Mouse (Mus musculus) intestine, embryonic 14.5 days (tissue): Measurements from ENCODE around the gene Hmg20b. TPM values are rescaled to one million over a fixed set of nuclear protein-coding genes. Genes with fewer than 3 reads are reported as not detected.

Source experiments
- ATAC-seq: fragments of 200-750 bp; cut with Nextera tagmentation; replicated peaks from 2 replicates; pipeline ENCODE4 v1.8.0; 2017; ENCODE audit warnings: low read depth, moderate number of reproducible peaks, moderate TSS enrichment, moderate library complexity; ENCODE audit not compliant: low FRiP score, low TSS enrichment
- DNase-seq: peaks from one replicate; pipeline ENCODE4 v3.0.0-alpha.2; 2018; ENCODE audit warnings: low spot score
- H3K27ac ChIP-seq: fragments of 300-500 bp; sonication (generic); 2 replicates; pipeline ENCODE4 v1.5.1; 2014; ENCODE audit warnings: low read depth, mild to moderate bottlenecking, control low read depth
- H3K27me3 ChIP-seq: fragments of 300-500 bp; sonication (generic); replicated peaks from 2 replicates; pipeline ENCODE4 v1.6.1; 2014; ENCODE audit warnings: low read length, control low read depth; ENCODE audit not compliant: control insufficient read depth, insufficient read depth
- H3K36me3 ChIP-seq: fragments of 300-500 bp; sonication (generic); 2 replicates; pipeline ENCODE4 v1.6.1; 2014; ENCODE audit warnings: low read length, control low read depth; ENCODE audit not compliant: control insufficient read depth, insufficient read depth
- H3K4me1 ChIP-seq: fragments of 300-500 bp; sonication (generic); replicated peaks from 2 replicates; pipeline ENCODE4 v1.6.1; 2014; ENCODE audit warnings: low read length, control low read depth, mixed read lengths; ENCODE audit not compliant: control insufficient read depth, insufficient read depth
- H3K4me2 ChIP-seq: fragments of 300-500 bp; sonication (generic); 2 replicates; pipeline ENCODE4 v1.6.1; 2014; ENCODE audit warnings: low read length
- H3K4me3 ChIP-seq: fragments of 300-500 bp; sonication (generic); 2 replicates; pipeline ENCODE4 v1.5.1; 2014; ENCODE audit warnings: low read depth, low read length, control low read depth, mixed read lengths
- H3K9ac ChIP-seq: fragments of 300-500 bp; sonication (generic); 2 replicates; pipeline ENCODE4 v1.6.1; 2014; ENCODE audit warnings: mild to moderate bottlenecking, low read length
- H3K9me3 ChIP-seq: fragments of 300-500 bp; sonication (generic); 2 replicates; pipeline ENCODE4 v1.6.1; 2016; ENCODE audit warnings: low read length, control low read depth; ENCODE audit not compliant: control insufficient read depth
- WGBS: fragments of 180-500 bp; shearing (Covaris S2); extraction: QIAGEN DNeasy Blood & Tissue Kit; methylation state at CpG from one replicate; pipeline ENCODE4 v1.1.7; 2014; 5-methylcytosine and 5-hydroxymethylcytosine counted together
- polyA plus RNA-seq: library from polyadenylated mRNA; unstranded; fragments of >200 nt; fragmentation: Nextera tagmentation; extraction: Ambion mirVana; gene quantifications from 2 replicates; pipeline ENCODE4 v1.2.1, GENCODE M21; 2014

The Hmg20b gene
- polyA plus RNA-seq, 1 experiment from 2014 or later, result 86.8 TPM

DNA sequence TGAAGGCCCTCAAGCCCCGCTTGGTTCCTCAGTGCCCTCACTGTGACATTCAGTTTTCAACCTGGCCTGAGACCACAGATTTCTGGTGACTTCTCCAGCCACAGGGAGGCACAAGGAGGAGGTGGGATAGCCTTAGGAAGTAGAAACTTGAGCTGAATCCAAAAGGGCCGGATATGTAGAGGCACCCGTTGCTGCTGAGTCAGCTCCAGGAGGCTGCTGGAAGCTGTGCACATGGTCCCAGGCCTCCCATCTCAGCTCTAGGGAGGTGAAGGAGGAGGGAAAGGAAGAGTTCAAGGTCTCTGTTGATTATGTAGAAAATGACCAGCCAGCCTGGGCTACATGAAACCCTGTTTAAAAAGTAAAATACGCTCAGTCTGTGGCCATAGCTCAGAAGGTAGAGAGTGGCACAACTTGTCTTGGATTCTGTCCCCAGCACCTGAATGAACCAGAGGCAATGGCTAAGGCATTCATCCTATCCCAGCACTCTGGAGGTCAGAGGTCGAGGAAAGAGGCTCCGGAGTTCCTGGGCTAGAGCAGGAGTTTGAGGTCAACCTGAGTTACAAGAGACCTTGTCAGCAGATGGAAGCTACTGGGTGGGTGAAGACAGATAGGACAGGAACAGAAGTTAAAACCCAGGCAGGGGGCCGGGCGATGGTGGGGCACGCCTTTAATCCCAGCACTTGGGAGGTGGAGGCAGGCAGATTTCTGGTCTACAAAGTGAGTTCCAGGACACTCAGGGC, 4.6 kb upstream of the Hmg20b start:
- Histone ChIP-seq H3K4me1 (peaks cover 22% of the 10 kb centered on the region), H3K4me3 (no peak overlapping the region), H3K4me2 (no peak overlapping the region), H3K36me3 (no peaks in the 10 kb centered on the region), H3K27ac (no peak overlapping the region), H3K9me3 (no peaks in the 10 kb centered on the region), H3K27me3 (no peaks in the 10 kb centered on the region), H3K9ac (no peak overlapping the region)
- WGBS, result 69% methylated on average over 9 of the region's 9 CpGs
- ATAC-seq (no peak), DNase-seq (no peak)

DNA sequence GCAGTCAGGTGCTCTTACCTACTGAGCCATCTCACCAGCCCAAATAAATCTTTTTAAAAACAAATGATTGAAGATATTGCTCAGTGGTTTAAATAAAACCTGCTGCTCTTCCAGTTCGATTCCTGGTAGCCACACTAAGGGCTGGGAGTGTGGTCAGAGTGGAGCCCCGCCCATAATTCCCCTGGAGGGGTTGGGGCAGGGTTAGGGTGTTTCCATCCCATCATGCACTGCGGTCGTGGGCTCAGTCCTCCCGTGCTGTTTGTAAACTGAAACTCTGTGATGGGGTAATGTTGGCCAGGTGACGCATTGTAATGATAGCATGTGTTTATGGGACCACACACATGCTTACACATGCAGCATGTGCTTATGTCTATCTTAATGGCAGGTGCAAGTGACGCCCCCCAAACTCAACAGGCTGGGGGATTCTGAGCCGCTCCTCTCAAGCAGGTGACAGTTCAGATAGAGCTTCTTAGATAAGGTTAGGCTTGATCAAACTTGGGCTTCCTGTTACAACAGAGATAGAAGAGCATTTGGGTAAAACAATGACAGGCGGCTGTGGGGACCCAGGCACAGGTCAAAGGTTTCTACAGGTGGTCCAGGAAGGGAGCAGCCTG, 1.5 kb upstream of the Hmg20b start:
- Histone ChIP-seq H3K4me2 (no peak overlapping the region), H3K4me1 (peaks cover 24% of the 10 kb centered on the region), H3K36me3 (peaks cover 6% of the 10 kb centered on the region), H3K27me3 (no peaks in the 10 kb centered on the region), H3K9ac (no peak overlapping the region), H3K27ac (no peak overlapping the region), H3K4me3 (no peak overlapping the region), H3K9me3 (no peaks in the 10 kb centered on the region)
- no peak for ATAC-seq
- WGBS, result 14% methylated on average over 9 of the region's 9 CpGs
- no peak for DNase-seq

DNA sequence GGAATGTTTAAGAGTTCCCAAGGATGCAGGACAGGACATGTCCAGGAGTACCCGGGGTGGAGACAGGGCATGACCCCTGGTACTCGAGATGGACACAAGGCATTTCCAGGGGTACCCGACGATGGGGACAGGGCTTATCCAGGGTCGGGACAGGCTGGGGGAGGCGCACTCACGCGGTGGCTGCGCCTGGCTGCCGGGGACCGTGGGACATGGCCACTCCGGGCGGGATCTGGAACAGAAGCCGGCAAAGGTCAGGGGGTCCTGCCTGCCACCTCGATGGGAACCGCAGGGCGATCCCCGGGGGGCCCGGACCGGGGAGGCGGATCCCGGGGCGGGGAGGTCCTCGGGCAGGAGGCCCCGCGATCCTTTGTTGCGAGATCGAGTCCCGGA, 324 bp downstream of the Hmg20b start:
- H3K9ac ChIP-seq, result peak overlapping the region; percentile 78
- ATAC-seq (peak; percentile 20), DNase-seq (no peak)
- peak overlapping the region; percentile 88 for H3K4me2 ChIP-seq
- peaks cover 26% of the 10 kb centered on the region for H3K4me1 ChIP-seq
- H3K4me3 ChIP-seq, result peak overlapping the region; percentile 66
- H3K36me3 ChIP-seq, result peaks cover 6% of the 10 kb centered on the region
- H3K27me3 ChIP-seq, result 0 out of 2 replicates have a peak, but pooled peaks cover 2% of the 10 kb centered on the region
- WGBS, result under 1% methylated on average over 29 of the region's 29 CpGs
- peak overlapping the region; percentile 62 for H3K27ac ChIP-seq
- no peaks in the 10 kb centered on the region for H3K9me3 ChIP-seq

DNA sequence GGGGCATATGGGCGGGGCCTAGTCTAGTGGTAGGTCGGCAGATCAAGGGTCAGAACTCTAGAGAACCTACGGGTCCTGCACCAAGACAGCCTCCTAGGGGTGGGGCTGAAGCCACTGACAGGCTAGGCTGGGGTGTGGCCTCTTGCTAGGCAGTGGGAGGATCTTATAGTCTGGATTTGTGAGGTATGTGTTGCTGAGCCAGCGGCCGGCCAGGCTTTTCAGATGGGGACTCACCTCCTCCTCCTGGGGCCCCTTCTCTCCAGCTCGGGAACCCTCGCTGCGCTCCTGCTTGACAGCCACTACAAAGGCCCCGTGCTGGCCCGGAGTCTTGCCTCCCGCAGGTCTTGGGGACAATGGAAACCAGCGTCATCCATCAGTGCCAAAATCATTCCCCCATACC, 1.1 kb downstream of the Hmg20b start:
- H3K27ac ChIP-seq, result 0 out of 2 replicates have a peak overlapping the region, but pooled peaks have one; percentile 62

DNA sequence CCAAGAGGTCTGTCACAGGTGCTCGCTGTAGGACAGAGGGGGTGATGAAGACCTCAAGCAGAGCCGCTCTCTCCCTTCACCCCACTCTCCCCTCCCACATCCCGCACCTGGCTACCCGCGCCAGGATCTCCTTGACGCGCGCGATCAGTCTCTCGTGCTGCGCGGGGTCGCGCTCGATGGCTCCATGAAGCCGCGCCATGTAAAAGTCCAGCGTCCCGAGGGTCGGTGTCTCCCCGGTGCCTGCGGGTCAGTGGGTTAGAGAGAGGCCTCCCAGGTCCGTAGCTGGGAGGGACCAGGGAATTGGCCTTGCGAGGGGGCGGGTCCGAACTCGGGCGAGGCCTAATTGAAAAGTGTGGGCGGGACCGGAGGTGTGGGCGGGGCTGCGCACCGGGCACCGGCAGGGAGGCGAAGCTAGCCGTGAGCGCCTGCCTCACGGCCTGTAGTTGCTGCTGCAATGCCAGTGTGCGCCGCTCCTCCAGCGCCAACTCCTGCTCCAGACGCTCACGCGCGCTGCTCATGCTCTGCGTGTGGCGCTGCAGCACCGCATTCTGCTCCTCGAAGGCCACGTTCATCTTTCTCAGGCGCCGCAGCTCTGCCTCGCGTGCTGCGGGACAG, 3.7 kb downstream of the Hmg20b start:
- Histone ChIP-seq H3K9me3 (no peaks in the 10 kb centered on the region), H3K9ac (no peak overlapping the region), H3K27ac (no peak overlapping the region), H3K27me3 (peaks cover 33% of the 10 kb centered on the region), H3K4me2 (peak overlapping the region; percentile 47), H3K4me3 (peak overlapping the region; percentile 17; the same call in 1 of the 2 replicates), H3K4me1 (peaks cover 31% of the 10 kb centered on the region), H3K36me3 (peaks cover 6% of the 10 kb centered on the region)
- ATAC-seq (no peak; the same call in 1 of the 2 replicates), DNase-seq (no peak)
- 9% methylated on average over 54 of the region's 55 CpGs for WGBS

More for the DNA sequence above, 1.1 kb downstream of the Hmg20b start:
- ATAC-seq (0 out of 2 replicates have a peak, but pooled peaks have one; percentile 4), DNase-seq (no peak)
- Histone ChIP-seq H3K4me1 (peaks cover 26% of the 10 kb centered on the region), H3K36me3 (peaks cover 6% of the 10 kb centered on the region), H3K9me3 (no peaks in the 10 kb centered on the region), H3K4me3 (peak overlapping the region; percentile 66), H3K9ac (no peak overlapping the region), H3K27me3 (peaks cover 9% of the 10 kb centered on the region), H3K4me2 (peak overlapping the region; percentile 88)
- 8% methylated on average over 12 of the region's 12 CpGs for WGBS

DNA sequence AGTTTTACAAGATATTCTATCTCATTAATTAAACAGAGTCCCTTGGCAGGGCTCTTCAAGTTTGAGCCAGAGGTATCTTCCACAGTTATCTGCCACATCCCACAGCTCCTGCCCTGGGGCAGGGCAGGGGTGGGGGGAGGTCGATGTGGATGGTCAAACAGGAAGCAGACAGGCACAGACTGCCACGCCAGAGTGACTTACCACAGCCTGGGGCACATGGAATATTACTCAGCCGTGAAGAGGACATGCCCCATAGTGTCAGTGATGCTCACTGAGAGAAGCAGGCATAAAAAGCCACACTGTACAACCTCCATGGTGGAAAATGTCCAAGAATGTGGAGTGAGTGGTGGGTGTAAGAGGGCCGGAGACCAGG, 5.1 kb downstream of the Hmg20b start:
- Histone ChIP-seq H3K36me3 (peaks cover 6% of the 10 kb centered on the region), H3K27ac (no peak overlapping the region), H3K9me3 (no peaks in the 10 kb centered on the region), H3K4me3 (no peak overlapping the region), H3K4me1 (peaks cover 34% of the 10 kb centered on the region), H3K27me3 (peaks cover 33% of the 10 kb centered on the region), H3K4me2 (no peak overlapping the region), H3K9ac (no peak overlapping the region)
- 89% methylated on average over 4 of the region's 4 CpGs for WGBS
- no peak for DNase-seq
- no peak for ATAC-seq

DNA sequence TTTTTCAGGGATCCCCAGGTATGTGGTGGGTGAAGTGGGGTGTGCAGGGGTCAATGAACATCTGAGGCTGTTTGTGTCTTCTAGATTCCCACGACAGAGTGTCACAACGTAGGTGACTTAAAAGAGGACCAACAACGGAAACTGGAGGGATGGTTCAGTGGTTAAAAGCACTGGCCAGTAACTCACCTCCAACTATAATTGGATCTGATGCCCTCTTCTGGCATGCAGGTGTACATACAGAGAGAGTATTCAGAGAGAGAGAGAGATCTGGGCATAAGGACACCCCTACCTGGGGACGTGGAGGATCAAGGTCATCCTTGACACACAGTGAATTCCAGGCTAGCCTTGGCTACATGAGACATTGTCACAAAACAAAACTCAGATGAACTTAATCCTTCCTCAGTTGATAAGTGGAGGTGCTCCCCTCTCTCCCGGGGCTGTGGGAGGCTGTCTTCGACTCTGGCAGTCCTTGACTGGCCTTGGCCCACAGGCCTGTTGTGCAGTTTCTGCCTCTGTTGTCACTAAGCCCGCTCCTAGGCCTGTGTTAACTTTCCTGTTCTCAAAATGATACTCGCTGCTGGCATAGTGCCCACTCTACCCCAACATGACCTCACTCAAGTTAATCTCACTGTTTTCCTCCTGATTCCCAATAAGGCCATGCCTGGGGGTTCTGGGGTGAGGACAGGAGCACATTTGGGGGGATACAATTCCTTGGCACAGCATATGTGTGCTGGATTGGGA, 5.7 kb downstream of the Hmg20b start:
- no peak for DNase-seq
- peaks cover 33% of the 10 kb centered on the region for H3K27me3 ChIP-seq
- 51% methylated on average over 8 of the region's 8 CpGs for WGBS

DNA sequence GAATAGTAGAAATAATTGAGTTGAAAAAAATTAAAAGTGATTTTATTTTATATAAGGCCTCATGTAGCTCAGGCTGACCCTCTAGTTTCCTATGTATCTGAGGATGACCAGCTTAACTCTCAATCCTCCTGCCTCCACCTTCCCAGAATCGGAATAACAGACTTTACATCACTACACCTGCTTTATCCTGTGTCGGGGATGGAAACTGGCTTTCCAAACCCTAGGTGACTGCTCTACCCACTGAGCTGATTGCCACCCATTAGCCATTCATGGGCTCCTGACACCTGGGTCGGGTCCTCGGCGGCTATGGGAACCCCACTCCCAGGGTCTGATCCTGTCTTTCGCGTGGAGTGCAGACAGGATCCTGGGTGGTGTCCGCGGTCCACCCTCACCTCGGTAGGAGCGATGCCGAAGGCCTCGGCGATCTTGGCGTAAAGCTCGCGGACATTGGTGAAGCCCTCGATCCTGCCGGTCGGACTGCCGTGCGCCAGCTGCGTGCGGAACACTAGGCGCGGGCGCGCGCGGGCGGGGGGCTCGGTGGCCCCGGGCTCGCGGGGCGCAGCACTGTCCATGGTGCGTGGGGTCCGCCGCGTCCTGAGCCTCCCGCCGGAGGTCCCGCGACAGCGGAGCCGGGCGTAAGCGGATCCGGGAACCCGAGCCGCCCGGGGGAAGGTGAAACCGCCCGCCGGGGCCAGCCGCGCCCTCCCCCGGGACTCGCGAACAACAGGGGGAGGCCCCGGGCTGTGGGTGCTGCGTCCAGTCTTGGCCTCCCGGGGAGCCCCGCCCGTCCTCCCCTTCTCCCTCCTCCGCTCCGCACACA, 7.4 kb downstream of the Hmg20b start, which contains the start of gene Gipc3:
Gipc3 (minus strand) TSS at position 581 of the 820 bp plus-strand sequence.
- 4% methylated on average over 56 of the region's 67 CpGs for WGBS
- Histone ChIP-seq H3K4me3 (peak within 1 kb of the TSS; percentile 44), H3K36me3 (peaks cover 6% of the 10 kb centered on the region), H3K9ac (peak within 1 kb of the TSS; percentile 48), H3K9me3 (no peaks in the 10 kb centered on the region), H3K4me1 (peaks cover 22% of the 10 kb centered on the region), H3K27ac (no peak within 1 kb of the TSS), H3K4me2 (peak within 1 kb of the TSS; percentile 84), H3K27me3 (peaks cover 33% of the 10 kb centered on the region)
- DNase-seq (no peak), ATAC-seq (no peak)

More for the DNA sequence above, 5.7 kb downstream of the Hmg20b start:
- no peak overlapping the region for H3K4me2 ChIP-seq
- H3K27ac ChIP-seq, result no peak overlapping the region
- no peak for ATAC-seq
- no peak overlapping the region for H3K9ac ChIP-seq
- no peak overlapping the region for H3K4me3 ChIP-seq
- peaks cover 32% of the 10 kb centered on the region for H3K4me1 ChIP-seq
- H3K36me3 ChIP-seq, result peaks cover 6% of the 10 kb centered on the region
- no peaks in the 10 kb centered on the region for H3K9me3 ChIP-seq
